Mouse (Mus musculus) liver, adult 2 months (tissue): ENCODE data around the gene Tmprss12. TPM values are rescaled to one million over a fixed set of nuclear protein-coding genes. Genes with fewer than 3 reads are reported as not detected.
A peak's percentile ranks its signal among the peaks of the same experiment; 100 is the strongest.

Experiments used
- DNase-seq: peaks from one replicate; pipeline ENCODE4 v3.0.0-alpha.2; 2011; ENCODE audit warnings: low read depth, low spot score; ENCODE audit errors: extremely low read depth
- H3K27ac ChIP-seq: fragments of 200-500 bp; replicated peaks from 2 replicates; pipeline ENCODE4 v1.5.1; 2012; ENCODE audit warnings: low read depth, mild to moderate bottlenecking, control low read depth, inconsistent platforms, low read length; ENCODE audit not compliant: insufficient read depth
- H3K27me3 ChIP-seq: fragments of 200-500 bp; 2 replicates; pipeline ENCODE4 v1.6.1; 2012; ENCODE audit warnings: mild to moderate bottlenecking, moderate library complexity, low read length, inconsistent platforms; ENCODE audit not compliant: control insufficient read depth, insufficient read depth
- H3K36me3 ChIP-seq: fragments of 200-500 bp; 2 replicates; pipeline ENCODE4 v1.6.1; 2012; ENCODE audit warnings: low read length, inconsistent platforms; ENCODE audit not compliant: control insufficient read depth, insufficient read depth
- H3K4me1 ChIP-seq: fragments of 200-500 bp; 2 replicates; pipeline ENCODE4 v1.6.1; 2011; ENCODE audit warnings: low read length; ENCODE audit not compliant: control insufficient read depth, insufficient read depth
- H3K4me3 ChIP-seq: fragments of 200-500 bp; 2 replicates; pipeline ENCODE4 v1.5.1; 2011; ENCODE audit warnings: low read depth, mild to moderate bottlenecking, control low read depth, low read length, moderate library complexity; ENCODE audit not compliant: insufficient read depth
- H3K79me2 ChIP-seq: fragments of 200-500 bp; 2 replicates; pipeline ENCODE4 v1.6.1; 2012; ENCODE audit warnings: inconsistent platforms, mild to moderate bottlenecking, low read length, moderate library complexity; ENCODE audit not compliant: control insufficient read depth, insufficient read depth
- H3K9ac ChIP-seq: fragments of 200-500 bp; 2 replicates; pipeline ENCODE4 v1.6.1; 2012; ENCODE audit warnings: low read depth, mild to moderate bottlenecking, control low read depth, inconsistent platforms, low read length
- CTCF ChIP-seq: fragments of 200-500 bp; IDR thresholded peaks from 2 replicates; pipeline ENCODE4 v1.5.1; 2011; ENCODE audit warnings: low read depth, low read length, control low read depth
- POLR2A ChIP-seq: fragments of 200-500 bp; IDR thresholded peaks from 2 replicates; pipeline ENCODE4 v1.6.1; 2011; ENCODE audit warnings: low read length, control low read depth; ENCODE audit not compliant: insufficient read depth; ENCODE audit errors: extremely low read depth
- WGBS: fragments of 180-500 bp; shearing (Covaris S2); methylation state at CpG from one replicate; pipeline ENCODE4 v1.1.7; 2018; 5-methylcytosine and 5-hydroxymethylcytosine counted together
- polyA plus RNA-seq: library from polyadenylated mRNA; depleted of rRNA; stranded (reverse); fragments of >200 nt; gene quantifications from 2 replicates; pipeline ENCODE4 v1.2.3, GENCODE M21; 2012; rRNA removed
- total RNA-seq: library from RNA; depleted of rRNA; stranded (reverse); fragments of >200 nt; gene quantifications from 2 replicates; pipeline ENCODE4 v1.2.3, GENCODE M21; 2014; rRNA removed

Gene Tmprss12
- total RNA-seq (not detected in 2 replicates), polyA plus RNA-seq (not detected in 2 replicates)

- WGBS = 96% methylated on average over 20 of the region's 20 CpGs
- TF ChIP-seq POLR2A = no peak
- no peak for TF ChIP-seq CTCF
- H3K9ac ChIP-seq = no peak within 1 kb of the TSS
Measured at GRCm38 (mm10) chr15:100280626-100281025, at the start of gene Tmprss12. TSS of gene Tmprss12 (plus strand) at chr15:100280837.

DNA sequence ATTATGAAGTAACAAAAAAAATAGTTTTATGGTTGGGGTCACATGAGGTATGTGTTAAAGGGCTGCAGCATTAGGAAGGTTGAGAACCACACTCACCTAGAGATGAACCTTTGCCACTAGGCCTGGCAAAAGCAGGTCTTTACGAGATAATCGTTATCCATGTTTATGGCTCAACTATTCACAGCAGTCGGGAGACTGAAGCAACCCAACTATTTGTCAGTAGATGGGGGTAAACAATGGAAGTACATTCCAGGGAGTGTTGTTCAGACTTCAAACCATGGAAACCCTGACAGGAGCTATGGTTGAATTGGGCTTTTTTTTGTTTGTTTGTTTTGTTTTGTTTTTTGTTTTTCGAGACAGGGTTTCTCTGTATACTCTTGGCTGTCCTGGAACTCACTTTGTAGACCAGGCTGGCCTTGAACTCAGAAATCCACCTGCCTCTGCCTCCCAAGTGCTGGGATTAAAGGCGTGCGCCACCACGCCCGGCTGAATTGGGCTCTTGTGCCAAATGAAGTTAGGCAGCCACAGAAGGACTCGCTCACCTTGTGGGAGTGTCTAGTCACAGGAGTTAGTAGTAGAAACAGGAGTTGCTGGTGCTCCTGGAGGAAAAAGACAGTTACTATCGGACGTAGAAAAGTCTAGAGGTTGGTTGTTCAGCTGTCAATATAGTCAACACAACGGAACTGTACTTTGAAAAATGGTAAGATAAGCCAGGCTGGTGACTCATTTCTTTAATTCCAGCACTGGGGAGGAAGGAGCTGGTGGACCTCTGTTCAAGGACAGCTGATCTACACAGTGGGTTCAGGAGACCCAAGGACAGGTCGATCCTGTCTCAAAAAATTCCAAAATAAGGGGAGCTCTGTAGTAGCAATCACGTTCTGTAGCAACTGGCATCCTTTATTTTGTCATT is 48.8 kb upstream of the Tmprss12 start:
- H3K4me1 ChIP-seq = peaks cover 13% of the 10 kb centered on the region; the same call in 1 of the 2 replicates
- no peaks in the 10 kb centered on the region for H3K27me3 ChIP-seq
- TF ChIP-seq POLR2A (no peak), CTCF (no peak)
- peak overlapping the region; percentile 46 for H3K27ac ChIP-seq
- 24% methylated on average over 14 of the region's 14 CpGs for WGBS
- H3K79me2 ChIP-seq = peaks cover 42% of the 10 kb centered on the region
- no peak overlapping the region for H3K9ac ChIP-seq
- no peak overlapping the region for H3K4me3 ChIP-seq
- H3K36me3 ChIP-seq = peaks cover 27% of the 10 kb centered on the region
- peak; percentile 74 for DNase-seq

More at GRCm38 (mm10) chr15:100280626-100281025, at the start of gene Tmprss12:
- Histone ChIP-seq H3K36me3 (no peaks in the 10 kb centered on the region), H3K4me1 (no peaks in the 10 kb centered on the region), H3K27me3 (no peaks in the 10 kb centered on the region), H3K27ac (no peak within 1 kb of the TSS), H3K4me3 (no peak within 1 kb of the TSS), H3K79me2 (no peaks in the 10 kb centered on the region)
- DNase-seq = no peak

DNA sequence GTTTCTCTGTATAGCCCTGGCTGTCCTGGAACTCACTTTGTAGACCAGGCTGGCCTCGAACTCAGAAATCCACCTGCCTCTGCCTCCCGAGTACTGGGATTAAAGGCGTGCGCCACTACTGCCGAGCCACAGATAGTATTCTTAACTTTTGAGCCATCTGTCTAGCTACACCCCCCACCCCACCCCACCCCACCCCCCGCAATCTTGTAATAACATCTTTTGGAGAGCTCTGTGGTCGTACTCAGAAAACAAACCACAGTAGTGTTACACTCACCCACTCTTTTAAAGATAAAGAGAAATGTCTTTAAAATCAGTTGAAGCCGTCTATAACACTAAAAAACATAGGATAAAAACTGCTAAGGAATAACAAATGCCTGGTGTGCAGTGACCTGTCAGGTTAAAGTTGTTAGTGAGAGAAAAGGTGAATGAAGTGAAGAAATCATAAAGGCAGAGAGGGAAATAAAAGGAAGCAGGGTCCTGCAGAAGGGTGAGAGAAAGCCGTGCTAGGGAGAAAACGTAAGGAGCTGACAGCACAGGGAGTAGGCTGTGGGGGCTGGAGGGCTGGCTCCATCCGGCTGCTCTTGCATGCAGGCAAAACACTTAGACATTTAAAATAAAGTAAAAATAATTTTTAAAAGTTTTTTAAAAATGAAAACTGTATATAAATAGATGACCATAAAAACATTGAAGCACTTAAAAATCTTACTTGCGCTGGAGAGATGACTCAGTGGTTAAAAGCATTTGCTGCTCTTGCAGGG is 45.2 kb upstream of the Tmprss12 start:
- 96% methylated on average over 12 of the region's 12 CpGs for WGBS
- peaks cover 46% of the 10 kb centered on the region for H3K79me2 ChIP-seq
- TF ChIP-seq POLR2A = no peak
- TF ChIP-seq CTCF = no peak
- no peak for DNase-seq
- H3K27me3 ChIP-seq = no peaks in the 10 kb centered on the region
- peaks cover 39% of the 10 kb centered on the region for H3K36me3 ChIP-seq
- no peak overlapping the region for H3K4me3 ChIP-seq
- H3K9ac ChIP-seq = no peak overlapping the region
- H3K27ac ChIP-seq = no peak overlapping the region
- H3K4me1 ChIP-seq = peaks cover 6% of the 10 kb centered on the region; the same call in 1 of the 2 replicates

DNA sequence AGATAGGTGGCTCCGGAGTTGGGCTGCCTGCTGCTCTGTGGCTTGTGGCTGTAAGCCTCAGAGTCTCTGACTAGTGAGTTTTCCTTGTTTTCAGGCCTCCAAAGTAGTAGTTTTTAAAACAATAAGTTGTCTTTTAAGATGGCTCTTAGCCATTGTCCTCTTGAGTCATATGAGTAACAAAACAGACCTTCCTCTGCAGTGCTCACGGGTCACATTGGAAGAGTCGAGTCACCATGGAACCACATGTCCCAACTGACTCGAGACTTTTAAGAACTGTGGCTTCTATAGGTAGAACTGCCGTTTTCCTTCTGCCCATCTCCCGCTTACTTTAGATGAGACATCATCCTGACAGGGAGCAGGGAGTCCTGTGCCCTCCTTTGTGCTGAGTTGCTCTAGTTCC is 43.7 kb upstream of the Tmprss12 start:
- H3K4me3 ChIP-seq = no peak overlapping the region
- DNase-seq = no peak
- TF ChIP-seq CTCF (no peak), POLR2A (no peak)
- H3K27me3 ChIP-seq = no peaks in the 10 kb centered on the region
- H3K9ac ChIP-seq = no peak overlapping the region
- peaks cover 44% of the 10 kb centered on the region for H3K79me2 ChIP-seq
- no peak overlapping the region for H3K27ac ChIP-seq
- WGBS = 83% methylated on average over 6 of the region's 6 CpGs
- H3K36me3 ChIP-seq = peaks cover 47% of the 10 kb centered on the region
- no peaks in the 10 kb centered on the region for H3K4me1 ChIP-seq

DNA sequence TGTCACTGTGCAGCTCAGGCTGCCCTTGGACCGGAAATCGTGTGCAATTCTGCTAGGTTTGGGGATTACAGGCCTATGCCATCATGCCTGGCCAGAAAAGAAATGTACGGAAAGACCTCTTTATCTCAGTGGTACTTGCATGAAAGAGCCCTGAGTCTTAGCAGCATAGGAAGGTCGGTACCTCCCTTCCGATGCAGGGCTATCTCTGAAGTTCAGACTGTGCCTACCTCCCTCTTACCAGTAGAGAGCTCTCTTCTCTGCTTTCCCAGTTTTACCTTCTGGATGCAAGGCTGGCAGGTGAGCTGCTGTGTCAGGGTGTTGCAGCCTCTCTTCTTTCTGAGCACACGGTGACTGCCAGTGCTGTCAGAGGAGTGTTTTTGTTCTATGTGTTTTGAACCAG is 38.9 kb upstream of the Tmprss12 start:
- no peak for DNase-seq
- Histone ChIP-seq H3K4me3 (no peak overlapping the region), H3K9ac (no peak overlapping the region), H3K36me3 (peaks cover 35% of the 10 kb centered on the region), H3K27me3 (no peaks in the 10 kb centered on the region), H3K27ac (no peak overlapping the region), H3K4me1 (no peaks in the 10 kb centered on the region), H3K79me2 (peaks cover 39% of the 10 kb centered on the region; the same call in 1 of the 2 replicates)
- no peak for TF ChIP-seq CTCF
- no peak for TF ChIP-seq POLR2A
- WGBS = 86% methylated on average over 6 of the region's 6 CpGs
